Mouse (Mus musculus): Measurements from ENCODE around the gene Zfp950.

DNA sequence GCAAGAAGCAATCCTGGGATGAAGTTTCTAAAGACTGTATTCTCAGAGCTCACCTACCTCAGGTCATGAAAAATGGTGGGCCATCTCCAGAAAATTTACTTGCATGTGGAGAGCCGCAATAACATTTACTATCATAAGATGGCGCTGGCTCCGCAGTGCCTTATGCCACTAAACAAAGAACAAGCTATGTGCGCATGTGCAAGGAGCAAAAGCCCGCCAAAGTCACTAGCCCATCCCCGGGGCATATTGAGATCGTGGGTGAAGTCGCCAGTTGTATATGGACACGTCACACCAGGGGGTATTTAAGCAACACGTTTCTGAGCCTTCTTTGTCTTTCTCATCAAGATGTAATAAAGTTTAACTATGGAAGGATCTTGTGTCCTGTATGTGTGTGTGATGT, 9.5 kb downstream of the Zfp950 start:
- no peak for TF ChIP-seq CTCF (IDR thresholded peaks at IDR 0.05; ENCODE audit: borderline replicate concordance, extremely low read depth, insufficient read depth, insufficient read length)
- TF ChIP-seq POLR2A (IDR thresholded peaks at IDR 0.05; ENCODE audit: borderline replicate concordance, extremely low read depth, insufficient read depth, insufficient read length, poor library complexity, severe bottlenecking), result no peak
